Mouse (Mus musculus): Measurements from ENCODE around the gene Dock2. TPM values are rescaled to one million over a fixed set of nuclear protein-coding genes. Genes with fewer than 3 reads are reported as not detected.
A peak's percentile ranks its signal among the peaks of the same experiment; 100 is the strongest.

Gene Dock2
- total and polyA plus RNA-seq, 3 experiments, result 79.6 to 151 (median 133) TPM

DNA sequence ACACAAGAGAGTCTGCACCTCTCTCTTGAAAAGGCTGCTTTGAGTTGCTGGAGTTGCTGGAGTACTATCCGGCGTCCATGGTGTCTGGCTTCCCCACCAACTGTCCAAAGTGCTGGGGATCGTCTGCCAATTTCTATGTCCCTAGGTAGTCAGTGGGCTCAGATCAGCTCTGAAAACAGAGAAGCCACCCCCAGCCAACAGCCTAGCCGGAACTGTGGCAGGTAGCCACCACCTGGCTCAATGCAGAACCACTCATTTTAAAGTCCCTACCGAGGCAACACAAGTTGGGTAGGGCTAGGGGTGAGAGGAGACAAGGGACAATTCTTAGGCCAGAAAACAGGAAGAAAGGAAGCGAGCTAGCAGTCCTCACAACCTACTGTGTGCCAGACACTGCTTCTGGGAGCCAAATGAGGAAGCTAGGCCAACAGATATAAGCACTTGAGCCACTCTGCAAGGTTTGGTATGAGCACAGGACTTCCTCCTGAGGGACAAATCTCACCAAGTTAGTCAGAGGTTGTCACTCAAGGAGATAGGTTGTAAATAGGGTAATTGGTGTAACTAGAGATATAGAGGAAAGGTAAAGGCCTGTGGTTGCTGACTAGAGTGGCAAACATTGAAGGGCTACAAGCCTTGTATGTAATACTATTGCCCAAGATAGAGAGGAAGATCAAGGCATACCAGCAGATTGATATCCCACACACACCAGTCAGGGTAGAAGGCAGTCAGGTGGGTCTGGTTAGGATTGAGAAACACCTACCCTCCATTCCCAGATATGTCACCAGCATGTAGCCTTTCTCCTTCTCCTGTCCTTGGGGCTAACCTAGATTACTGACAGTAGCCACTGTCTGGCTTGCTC lies 394.2 kb downstream of the Dock2 start:
- no peak overlapping the region for H3K9ac ChIP-seq (ENCODE audit: insufficient read depth, low read depth)
- TF ChIP-seq RAD21 (IDR thresholded peaks at IDR 0.05; ENCODE audit: low read depth, low read length), result no peak
- TF ChIP-seq ZKSCAN1 (IDR thresholded peaks at IDR 0.05; ENCODE audit: borderline replicate concordance, low read depth, low read length), result 0 out of 2 replicates have a peak, but pooled peaks have one; percentile 37
- in situ Hi-C loops (cut with MboI; ENCODE audit: low pct_ligation_motif_present, low pct_unique_long_range_greater_than_20kb, low sequenced_read_pairs), result loop anchor here (5.0 kb wide), 1 partner anchor 33 kb away; no protein-coding TSS in a partner anchor
- dilution Hi-C loops (cut with MboI; ENCODE audit: extremely low pct_ligation_motif_present, extremely low pct_unique_long_range_greater_than_20kb, low sequenced_read_pairs), result no loop called here
- peaks cover 7 to 32% of the 10 kb centered on the region in 2 experiments for H3K4me1 ChIP-seq (ENCODE audit: control insufficient read depth in 1 of 2, insufficient read depth in 2 of 2)
- H3K27me3 ChIP-seq (replicated peaks), result no peaks in the 10 kb centered on the region
- no peaks in the 10 kb centered on the region for H3K9me3 ChIP-seq (replicated peaks; ENCODE audit: low read length)
- peak; percentile 31 for DNase-seq (ENCODE audit: extremely low read depth)
- no peak overlapping the region for H3K27ac ChIP-seq (ENCODE audit: insufficient read depth, low read depth)
- no peak overlapping the region for H3K4me3 ChIP-seq (replicated peaks in 1 of 3; ENCODE audit: low read depth in 2 of 3, low read length in 2 of 3, poor library complexity in 1 of 3)
- no peaks in the 10 kb centered on the region for H3K79me2 ChIP-seq (replicated peaks; ENCODE audit: control insufficient read depth, extremely low read depth, insufficient read depth, poor library complexity, severe bottlenecking)
- H3K4me2 ChIP-seq (ENCODE audit: insufficient read depth, low read depth, poor library complexity, severe bottlenecking), result no peak overlapping the region
- H3K36me3 ChIP-seq (replicated peaks in 1 of 2; ENCODE audit: control insufficient read depth in 1 of 2, insufficient read depth in 1 of 2, low read length in 1 of 2), result peaks cover 38 to 86% of the 10 kb centered on the region in 2 experiments

DNA sequence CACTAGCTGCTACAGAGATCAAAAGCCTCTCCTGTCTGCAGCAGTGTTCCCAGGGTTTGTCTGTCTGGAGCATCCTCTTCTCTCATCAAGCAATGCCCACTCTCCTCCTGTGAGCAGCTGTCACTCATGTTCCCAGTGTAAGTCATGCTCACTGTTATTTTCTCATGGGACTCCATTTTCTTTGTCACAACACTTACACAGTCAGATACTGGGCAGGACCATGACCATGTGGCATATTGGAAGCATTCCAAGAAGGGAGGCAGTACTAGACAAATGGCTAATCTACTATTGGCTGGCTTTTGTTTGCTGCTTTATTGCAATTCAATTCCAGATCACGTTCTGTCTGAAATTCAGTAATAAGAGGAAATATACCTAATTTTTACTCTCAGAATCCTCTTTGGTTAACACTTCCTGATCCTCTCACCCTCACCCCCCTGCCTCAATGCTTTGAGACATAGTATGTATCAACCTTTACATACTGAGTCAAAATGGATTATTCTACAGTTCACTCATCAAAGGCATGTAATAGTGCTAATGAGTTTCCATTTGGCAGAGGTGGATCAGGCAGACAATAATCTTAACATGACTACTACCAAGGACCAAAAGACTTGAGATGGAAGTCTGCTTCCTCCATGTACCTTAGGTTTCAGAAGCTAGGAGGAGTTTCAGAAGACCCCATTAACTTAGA lies 398.5 kb downstream of the Dock2 start:
- TF ChIP-seq POLR2AphosphoS2 (IDR thresholded peaks at IDR 0.05; ENCODE audit: low read depth, low read length) (no peak), MYC (IDR thresholded peaks at IDR 0.05; ENCODE audit: low read depth, low read length) (0 out of 2 replicates have a peak, but pooled peaks have one; percentile 15)
- Histone ChIP-seq H3K4me2 (ENCODE audit: insufficient read depth, low read depth, poor library complexity, severe bottlenecking) (no peak overlapping the region), H3K36me3 (replicated peaks in 1 of 2; ENCODE audit: control insufficient read depth in 1 of 2, insufficient read depth in 1 of 2, low read length in 1 of 2) (peaks cover 36 to 81% of the 10 kb centered on the region in 2 experiments), H3K9ac (ENCODE audit: insufficient read depth, low read depth) (no peak overlapping the region), H3K27ac (ENCODE audit: insufficient read depth, low read depth) (no peak overlapping the region), H3K9me3 (replicated peaks; ENCODE audit: low read length) (no peaks in the 10 kb centered on the region), H3K4me3 (replicated peaks in 1 of 3; ENCODE audit: low read depth in 2 of 3, low read length in 2 of 3, poor library complexity in 1 of 3) (no peak overlapping the region), H3K4me1 (ENCODE audit: control insufficient read depth in 1 of 2, insufficient read depth in 2 of 2) (peaks cover 20 to 47% of the 10 kb centered on the region in 2 experiments), H3K27me3 (replicated peaks) (no peaks in the 10 kb centered on the region), H3K79me2 (replicated peaks; ENCODE audit: control insufficient read depth, extremely low read depth, insufficient read depth, poor library complexity, severe bottlenecking) (no peaks in the 10 kb centered on the region)
- dilution Hi-C loops (cut with MboI; ENCODE audit: extremely low pct_ligation_motif_present, extremely low pct_unique_long_range_greater_than_20kb, low sequenced_read_pairs) (no loop called here), in situ Hi-C loops (cut with MboI; ENCODE audit: low pct_ligation_motif_present, low pct_unique_long_range_greater_than_20kb, low sequenced_read_pairs) (loop anchor here (5.0 kb wide), 1 partner anchor 37 kb away; no protein-coding TSS in a partner anchor)
- DNase-seq (ENCODE audit: extremely low read depth), result no peak

DNA sequence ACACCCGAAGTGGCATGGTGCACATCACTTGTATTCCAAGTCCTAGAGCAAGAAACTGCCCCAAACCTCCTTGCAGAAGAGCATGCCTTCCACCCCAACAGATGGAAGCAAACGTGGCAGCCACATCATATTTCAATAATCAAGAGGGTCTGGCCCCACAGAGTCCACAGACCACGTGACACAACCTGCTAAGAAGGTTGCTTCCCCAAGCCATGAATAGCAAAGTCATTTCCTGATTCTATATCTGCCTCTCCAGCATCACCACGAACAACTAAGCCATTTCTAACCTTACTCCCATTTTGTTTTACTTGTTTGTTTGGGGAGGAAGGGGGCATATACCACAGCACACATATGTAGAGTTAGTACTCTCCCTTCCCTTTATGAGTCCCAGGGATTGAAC lies 399.5 kb downstream of the Dock2 start:
- no peaks in the 10 kb centered on the region for H3K9me3 ChIP-seq (replicated peaks; ENCODE audit: low read length)
- H3K4me1 ChIP-seq (ENCODE audit: control insufficient read depth in 1 of 2, insufficient read depth in 2 of 2), result peaks cover 20 to 38% of the 10 kb centered on the region in 2 experiments
- DNase-seq (ENCODE audit: extremely low read depth), result peak; percentile 54
- H3K79me2 ChIP-seq (replicated peaks; ENCODE audit: control insufficient read depth, extremely low read depth, insufficient read depth, poor library complexity, severe bottlenecking), result no peaks in the 10 kb centered on the region
- no peak overlapping the region for H3K4me2 ChIP-seq (ENCODE audit: insufficient read depth, low read depth, poor library complexity, severe bottlenecking)
- H3K4me3 ChIP-seq (replicated peaks in 1 of 3; ENCODE audit: low read depth in 2 of 3, low read length in 2 of 3, poor library complexity in 1 of 3), result no peak overlapping the region
- H3K27ac ChIP-seq (ENCODE audit: insufficient read depth, low read depth), result no peak overlapping the region; the same call in 1 of the 2 replicates
- dilution Hi-C loops (cut with MboI; ENCODE audit: extremely low pct_ligation_motif_present, extremely low pct_unique_long_range_greater_than_20kb, low sequenced_read_pairs), result no loop called here
- H3K27me3 ChIP-seq (replicated peaks), result no peaks in the 10 kb centered on the region
- in situ Hi-C loops (cut with MboI; ENCODE audit: low pct_ligation_motif_present, low pct_unique_long_range_greater_than_20kb, low sequenced_read_pairs), result no loop called here
- H3K36me3 ChIP-seq (replicated peaks in 1 of 2; ENCODE audit: control insufficient read depth in 1 of 2, insufficient read depth in 1 of 2, low read length in 1 of 2), result peaks cover 33 to 81% of the 10 kb centered on the region in 2 experiments
- no peak overlapping the region for H3K9ac ChIP-seq (ENCODE audit: insufficient read depth, low read depth)
- TF ChIP-seq MXI1 (IDR thresholded peaks at IDR 0.05; ENCODE audit: low read depth, low read length), result no peak
- no peak for TF ChIP-seq EP300 (IDR thresholded peaks at IDR 0.05; ENCODE audit: low read length)
- no peak for TF ChIP-seq JUN (IDR thresholded peaks at IDR 0.05; ENCODE audit: insufficient read depth, low read depth, low read length)
- TF ChIP-seq USF1 (IDR thresholded peaks at IDR 0.05; ENCODE audit: low read depth, low read length), result peak; percentile 74
- TF ChIP-seq ETS1 (conservative IDR thresholded peaks at IDR 0.05; ENCODE audit: low read depth, low read length), result no peak
- no peak for TF ChIP-seq RAD21 (IDR thresholded peaks at IDR 0.05; ENCODE audit: low read depth, low read length)
- TF ChIP-seq SMC3 (IDR thresholded peaks at IDR 0.05; ENCODE audit: low read depth, low read length), result no peak
- TF ChIP-seq CHD2 (IDR thresholded peaks at IDR 0.05; ENCODE audit: low read length), result no peak
- TF ChIP-seq TBP (conservative IDR thresholded peaks at IDR 0.05; ENCODE audit: low read depth, low read length), result no peak
- no peak for TF ChIP-seq POLR2A (IDR thresholded peaks at IDR 0.05; ENCODE audit: low read depth, low read length)
- peak; percentile 68 for TF ChIP-seq MAX (IDR thresholded peaks at IDR 0.05; ENCODE audit: low read length)
- no peak for TF ChIP-seq POLR2AphosphoS2 (IDR thresholded peaks at IDR 0.05; ENCODE audit: low read depth, low read length)
- no peak for TF ChIP-seq MAZ (IDR thresholded peaks at IDR 0.05; ENCODE audit: low read depth, low read length)
- TF ChIP-seq BHLHE40 (IDR thresholded peaks at IDR 0.05; ENCODE audit: low read depth, low read length), result 0 out of 2 replicates have a peak, but pooled peaks have one; percentile 20
- TF ChIP-seq ZKSCAN1 (IDR thresholded peaks at IDR 0.05; ENCODE audit: borderline replicate concordance, low read depth, low read length), result no peak
- TF ChIP-seq CTCF (conservative IDR thresholded peaks at IDR 0.05 in 1 of 2, IDR thresholded peaks at IDR 0.05 in 1 of 2; ENCODE audit: low read depth in 2 of 2, low read length in 2 of 2), result no peak
- no peak for TF ChIP-seq ZNF384 (IDR thresholded peaks at IDR 0.05; ENCODE audit: low read depth, low read length)
- no peak for TF ChIP-seq NELFE (IDR thresholded peaks at IDR 0.05; ENCODE audit: low read depth, low read length)
- no peak for TF ChIP-seq NRF1 (IDR thresholded peaks at IDR 0.05; ENCODE audit: low read depth, low read length)
- TF ChIP-seq RCOR1 (conservative IDR thresholded peaks at IDR 0.05; ENCODE audit: low read depth, low read length), result no peak
- TF ChIP-seq JUND (conservative IDR thresholded peaks at IDR 0.05; ENCODE audit: low read depth, low read length), result no peak
- no peak for TF ChIP-seq ZMIZ1 (IDR thresholded peaks at IDR 0.05; ENCODE audit: low read depth, low read length)
